Mouse (Mus musculus) G1E (cell line): ENCODE data around the gene Apoa2.

Source experiments
- CTCF ChIP-seq: IDR thresholded peaks from 2 replicates; pipeline ENCODE4 v1.5.1; 2012; ENCODE audit warnings: low read depth, low read length, inconsistent platforms, mixed read lengths
- GATA1 ChIP-seq: IDR thresholded peaks from 2 replicates; pipeline ENCODE4 v1.6.1; 2012; ENCODE audit warnings: borderline replicate concordance, low read length, inconsistent platforms, mixed read lengths
- GATA2 ChIP-seq: IDR thresholded peaks from 2 replicates; pipeline ENCODE4 v1.6.1; 2012; ENCODE audit warnings: low read depth, low read length, inconsistent platforms, borderline replicate concordance
- POLR2AphosphoS5 ChIP-seq: IDR thresholded peaks from 2 replicates; pipeline ENCODE4 v1.6.1; 2012; ENCODE audit warnings: low read depth, low read length, inconsistent platforms; ENCODE audit not compliant: insufficient replicate concordance

DNA sequence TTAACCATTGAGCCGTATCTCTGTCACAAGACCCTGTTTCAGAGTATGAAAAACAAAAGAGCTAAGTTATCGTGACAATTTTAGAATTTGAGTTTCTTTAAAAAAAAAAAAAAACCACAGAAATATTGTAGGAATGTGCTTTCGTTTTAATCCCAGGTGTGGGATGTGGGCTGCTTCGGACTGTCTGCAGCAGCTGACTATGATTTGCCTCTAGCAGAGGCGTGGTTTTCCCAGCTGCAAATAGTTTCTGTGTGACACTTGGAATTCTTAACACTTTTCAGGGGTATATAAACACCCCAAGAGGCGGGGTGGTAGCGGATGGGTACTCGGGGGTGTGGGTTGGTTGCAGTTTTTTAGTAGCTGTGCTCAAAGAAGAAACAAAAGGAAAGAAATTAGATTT lies 20.5 kb downstream of the Apoa2 start:
- TF ChIP-seq GATA2, result no peak
- TF ChIP-seq CTCF, result no peak
- TF ChIP-seq GATA1, result no peak
- TF ChIP-seq POLR2AphosphoS5, result no peak
